1 mouse cellular context compared by ENCODE assay signal in genomic region chr4:59861871-59862270, GRCm38 (mm10).
TF ChIP-seq lines count a peak whose summit lies in the region.

No protein-coding gene starts in this region.

TF ChIP-seq in CH12.LX, 34 proteins besides CTCF, POLR2A, EP300 and RAD21 (continued from another document):
- TF ChIP-seq RCOR1 (conservative IDR thresholded peaks at IDR 0.05; ENCODE audit: low read depth, low read length), result no peak
- no peak for TF ChIP-seq PAX5 (IDR thresholded peaks at IDR 0.05; ENCODE audit: low read length)
- TF ChIP-seq MAZ (IDR thresholded peaks at IDR 0.05; ENCODE audit: low read depth, low read length), result no peak
- TF ChIP-seq TBP (conservative IDR thresholded peaks at IDR 0.05; ENCODE audit: low read depth, low read length), result no peak
- TF ChIP-seq SIN3A (IDR thresholded peaks at IDR 0.05; ENCODE audit: low read length), result no peak
- no peak for TF ChIP-seq TCF12 (IDR thresholded peaks at IDR 0.05; ENCODE audit: low read depth, low read length)
- TF ChIP-seq ELF1 (IDR thresholded peaks at IDR 0.05; ENCODE audit: low read depth, low read length), result no peak
- no peak for TF ChIP-seq USF1 (IDR thresholded peaks at IDR 0.05; ENCODE audit: low read depth, low read length)
- TF ChIP-seq JUND (conservative IDR thresholded peaks at IDR 0.05; ENCODE audit: low read depth, low read length), result no peak
- TF ChIP-seq JUN (IDR thresholded peaks at IDR 0.05; ENCODE audit: insufficient read depth, low read depth, low read length), result no peak
